Mouse (Mus musculus): Measurements from ENCODE around the gene Tsnax. TPM values are rescaled to one million over a fixed set of nuclear protein-coding genes. Genes with fewer than 3 reads are reported as not detected.

The Tsnax gene
- polyA plus RNA-seq (2015; fragmentation: Nextera tagmentation; extraction: Ambion mirVana): 77.3 and 91.1 TPM in 2 replicates

GRCm38 (mm10) chr8:125012695-125013627, at the start of gene Tsnax:
Tsnax (plus strand) TSS chr8:125012997.
- Histone ChIP-seq H3K4me1 (replicated peaks) (no peaks in the 10 kb centered on the region; the same call in none of the 2 replicates), H3K9ac (peak within 1 kb of the TSS; percentile 97), H3K9me3 (replicated peaks) (no peaks in the 10 kb centered on the region), H3K4me2 (peak within 1 kb of the TSS; percentile 92), H3K4me3 (peak within 1 kb of the TSS; percentile 96), H3K27me3 (no peaks in the 10 kb centered on the region), H3K36me3 (peaks cover 27% of the 10 kb centered on the region), H3K27ac (peak within 1 kb of the TSS; percentile 86)
- peak; percentile 95 for ATAC-seq (replicated peaks; ENCODE audit: insufficient number of reproducible peaks, insufficient read depth, low FRiP score, low read depth)
- 2% methylated on average over 79 of the region's 84 CpGs for WGBS

- no peak overlapping the region for H3K9ac ChIP-seq
- WGBS: 88% methylated on average over 5 of the region's 5 CpGs
- ATAC-seq (replicated peaks; ENCODE audit: insufficient number of reproducible peaks, insufficient read depth, low FRiP score, low read depth): no peak
- H3K27ac ChIP-seq: no peak overlapping the region
- H3K9me3 ChIP-seq (replicated peaks): no peaks in the 10 kb centered on the region
- H3K36me3 ChIP-seq: no peaks in the 10 kb centered on the region
- H3K4me1 ChIP-seq (replicated peaks): peaks cover 26% of the 10 kb centered on the region
- H3K27me3 ChIP-seq: no peaks in the 10 kb centered on the region
- no peak overlapping the region for H3K4me3 ChIP-seq
- no peak overlapping the region for H3K4me2 ChIP-seq
These were observed 49.6 kb upstream of the Tsnax start for GRCm38 (mm10) chr8:124963246-124963645.

DNA sequence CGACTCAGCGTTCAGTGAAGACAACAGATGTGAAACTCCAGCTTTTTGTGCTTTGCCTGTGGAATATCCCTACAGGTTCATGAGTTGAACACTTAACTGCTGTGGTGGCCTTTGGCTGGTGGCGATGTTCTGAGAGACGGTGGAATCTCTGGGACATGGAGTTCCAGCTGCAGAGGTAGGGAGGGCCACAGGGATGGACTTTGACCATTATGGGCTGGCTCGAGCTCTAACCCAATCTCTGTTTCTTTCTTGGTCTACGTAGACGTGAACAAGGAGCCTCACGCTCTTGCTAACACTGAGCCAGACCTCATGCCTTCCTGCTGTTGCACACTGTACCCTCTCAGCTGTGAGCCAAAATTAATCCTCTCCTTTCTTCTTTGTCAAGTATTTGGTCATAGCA, 47.8 kb upstream of the Tsnax start:
- Histone ChIP-seq H3K4me3 (no peak overlapping the region), H3K27ac (no peak overlapping the region), H3K9me3 (replicated peaks) (no peaks in the 10 kb centered on the region), H3K9ac (no peak overlapping the region), H3K36me3 (no peaks in the 10 kb centered on the region), H3K4me1 (replicated peaks) (peaks cover 11% of the 10 kb centered on the region), H3K27me3 (no peaks in the 10 kb centered on the region), H3K4me2 (no peak overlapping the region)
- no peak for ATAC-seq (replicated peaks; ENCODE audit: insufficient number of reproducible peaks, insufficient read depth, low FRiP score, low read depth)
- 90% methylated on average over 8 of the region's 8 CpGs for WGBS

DNA sequence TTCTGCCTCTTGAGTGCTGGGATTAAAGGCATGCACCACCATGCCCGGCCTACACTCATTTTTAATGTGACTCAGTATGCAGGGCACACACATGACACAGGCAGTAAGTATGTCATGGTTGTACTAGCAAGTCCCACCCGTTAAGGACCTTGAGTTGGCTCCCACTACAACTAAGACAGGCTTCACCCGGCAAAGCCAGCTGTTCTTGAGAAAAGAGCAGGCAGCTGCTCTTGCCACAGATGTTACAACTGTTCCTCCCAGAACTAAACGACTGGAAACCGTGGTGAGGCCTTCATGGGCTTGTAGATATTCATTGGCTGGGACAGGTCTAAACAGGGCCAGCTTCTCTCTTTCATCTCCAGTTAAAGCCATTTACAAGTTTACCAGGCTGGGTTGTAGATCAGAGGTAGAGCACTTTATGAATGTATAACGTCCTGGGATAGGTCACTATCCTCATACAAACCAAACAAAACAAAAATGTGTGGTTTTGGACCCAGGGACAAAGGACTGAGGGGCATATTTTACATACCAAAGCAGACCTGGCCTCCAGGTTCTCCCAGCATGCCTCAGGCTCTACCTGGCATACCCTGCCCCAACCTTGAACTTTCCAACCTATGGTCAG, 42.4 kb upstream of the Tsnax start:
- no peak overlapping the region for H3K27ac ChIP-seq
- no peak for ATAC-seq (replicated peaks; ENCODE audit: insufficient number of reproducible peaks, insufficient read depth, low FRiP score, low read depth)
- no peak overlapping the region for H3K4me3 ChIP-seq
- WGBS: 71% methylated on average over 6 of the region's 6 CpGs
- no peak overlapping the region for H3K9ac ChIP-seq
- H3K4me1 ChIP-seq (replicated peaks): no peaks in the 10 kb centered on the region
- no peaks in the 10 kb centered on the region for H3K9me3 ChIP-seq (replicated peaks)
- no peak overlapping the region for H3K4me2 ChIP-seq
- H3K27me3 ChIP-seq: no peaks in the 10 kb centered on the region
- H3K36me3 ChIP-seq: no peaks in the 10 kb centered on the region

GRCm38 (mm10) chr8:124973221-124973620, 39.6 kb upstream of the Tsnax start:
- Histone ChIP-seq H3K4me2 (no peak overlapping the region), H3K4me1 (replicated peaks) (no peaks in the 10 kb centered on the region), H3K27ac (no peak overlapping the region), H3K27me3 (no peaks in the 10 kb centered on the region), H3K4me3 (no peak overlapping the region), H3K9me3 (replicated peaks) (no peaks in the 10 kb centered on the region), H3K36me3 (no peaks in the 10 kb centered on the region), H3K9ac (no peak overlapping the region)
- 74% methylated on average over 8 of the region's 8 CpGs for WGBS
- no peak for ATAC-seq (replicated peaks; ENCODE audit: insufficient number of reproducible peaks, insufficient read depth, low FRiP score, low read depth)

DNA sequence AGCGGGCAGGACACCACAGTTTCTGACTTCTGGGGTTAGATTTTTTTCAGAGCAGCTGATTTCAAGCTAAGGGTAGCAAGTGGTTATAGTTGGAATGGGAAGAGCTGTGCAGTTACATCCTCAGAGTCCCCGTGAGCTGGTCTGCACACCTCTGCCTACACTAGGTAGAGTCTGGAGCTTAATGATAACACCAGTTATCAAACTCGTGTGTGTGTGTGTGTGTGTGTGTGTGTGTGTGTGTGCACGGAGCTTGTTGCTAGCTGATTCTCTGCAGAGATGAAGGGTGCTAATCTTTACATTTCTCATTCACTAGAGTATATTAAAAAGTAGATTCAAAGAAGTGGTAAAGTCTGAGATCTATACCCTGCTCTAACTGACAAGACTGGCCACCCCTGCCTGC, 38.5 kb upstream of the Tsnax start:
- Histone ChIP-seq H3K9me3 (replicated peaks) (no peaks in the 10 kb centered on the region), H3K27ac (no peak overlapping the region), H3K36me3 (no peaks in the 10 kb centered on the region), H3K27me3 (no peaks in the 10 kb centered on the region), H3K4me1 (replicated peaks) (no peaks in the 10 kb centered on the region), H3K4me3 (no peak overlapping the region), H3K9ac (no peak overlapping the region), H3K4me2 (no peak overlapping the region)
- ATAC-seq (replicated peaks; ENCODE audit: insufficient number of reproducible peaks, insufficient read depth, low FRiP score, low read depth): no peak
- WGBS: 52% methylated on average over 4 of the region's 4 CpGs

- no peaks in the 10 kb centered on the region for H3K27me3 ChIP-seq
- ATAC-seq (replicated peaks; ENCODE audit: insufficient number of reproducible peaks, insufficient read depth, low FRiP score, low read depth): no peak
- H3K36me3 ChIP-seq: no peaks in the 10 kb centered on the region
- H3K4me2 ChIP-seq: no peak overlapping the region
- 86% methylated on average over 6 of the region's 6 CpGs for WGBS
- H3K4me3 ChIP-seq: no peak overlapping the region
- no peaks in the 10 kb centered on the region for H3K9me3 ChIP-seq (replicated peaks)
- no peaks in the 10 kb centered on the region for H3K4me1 ChIP-seq (replicated peaks)
- no peak overlapping the region for H3K9ac ChIP-seq
- no peak overlapping the region for H3K27ac ChIP-seq
These were observed 36.6 kb upstream of the Tsnax start for GRCm38 (mm10) chr8:124976211-124976610.

DNA sequence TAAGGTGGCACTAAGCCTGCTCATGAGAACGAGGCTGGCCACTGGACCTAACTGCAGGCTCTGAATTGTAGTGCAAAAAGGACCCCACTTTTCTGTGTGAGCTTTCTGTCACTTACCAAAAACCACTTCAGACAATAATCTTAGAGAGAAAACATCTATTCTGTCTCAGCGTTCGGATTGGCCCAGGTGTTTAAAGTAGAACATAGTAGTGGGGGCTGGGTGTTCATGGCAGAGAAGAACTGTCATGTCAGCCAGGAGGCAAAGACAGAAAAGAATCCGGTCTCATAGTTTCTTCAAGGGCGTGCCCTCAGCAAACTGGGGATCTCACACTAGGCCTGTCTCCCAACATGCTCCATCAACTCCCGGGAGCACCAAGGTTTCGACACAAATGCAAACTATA, 34.8 kb upstream of the Tsnax start:
- Histone ChIP-seq H3K4me3 (no peak overlapping the region), H3K36me3 (no peaks in the 10 kb centered on the region), H3K9ac (no peak overlapping the region), H3K27ac (no peak overlapping the region), H3K27me3 (no peaks in the 10 kb centered on the region), H3K9me3 (replicated peaks) (no peaks in the 10 kb centered on the region), H3K4me1 (replicated peaks) (no peaks in the 10 kb centered on the region), H3K4me2 (no peak overlapping the region)
- WGBS: 75% methylated on average over 7 of the region's 7 CpGs
- no peak for ATAC-seq (replicated peaks; ENCODE audit: insufficient number of reproducible peaks, insufficient read depth, low FRiP score, low read depth)

- ATAC-seq (replicated peaks; ENCODE audit: insufficient number of reproducible peaks, insufficient read depth, low FRiP score, low read depth): no peak
- no peaks in the 10 kb centered on the region for H3K9me3 ChIP-seq (replicated peaks)
- no peak overlapping the region for H3K4me3 ChIP-seq
- H3K9ac ChIP-seq: no peak overlapping the region
- H3K4me1 ChIP-seq (replicated peaks): no peaks in the 10 kb centered on the region
- no peaks in the 10 kb centered on the region; the same call in 1 of the 2 replicates for H3K27me3 ChIP-seq
- 91% methylated on average over 3 of the region's 3 CpGs for WGBS
- H3K4me2 ChIP-seq: no peak overlapping the region
- H3K27ac ChIP-seq: no peak overlapping the region
- H3K36me3 ChIP-seq: no peaks in the 10 kb centered on the region
These were observed 32.8 kb upstream of the Tsnax start for GRCm38 (mm10) chr8:124980036-124980435.

GRCm38 (mm10) chr8:124980828-124981227, 32.0 kb upstream of the Tsnax start:
- no peak for ATAC-seq (replicated peaks; ENCODE audit: insufficient number of reproducible peaks, insufficient read depth, low FRiP score, low read depth)
- Histone ChIP-seq H3K4me3 (no peak overlapping the region), H3K27ac (no peak overlapping the region), H3K4me2 (no peak overlapping the region), H3K36me3 (no peaks in the 10 kb centered on the region), H3K9ac (no peak overlapping the region), H3K9me3 (replicated peaks) (no peaks in the 10 kb centered on the region), H3K4me1 (replicated peaks) (no peaks in the 10 kb centered on the region), H3K27me3 (no peaks in the 10 kb centered on the region; the same call in 1 of the 2 replicates)
- WGBS: 74% methylated on average over 8 of the region's 8 CpGs

DNA sequence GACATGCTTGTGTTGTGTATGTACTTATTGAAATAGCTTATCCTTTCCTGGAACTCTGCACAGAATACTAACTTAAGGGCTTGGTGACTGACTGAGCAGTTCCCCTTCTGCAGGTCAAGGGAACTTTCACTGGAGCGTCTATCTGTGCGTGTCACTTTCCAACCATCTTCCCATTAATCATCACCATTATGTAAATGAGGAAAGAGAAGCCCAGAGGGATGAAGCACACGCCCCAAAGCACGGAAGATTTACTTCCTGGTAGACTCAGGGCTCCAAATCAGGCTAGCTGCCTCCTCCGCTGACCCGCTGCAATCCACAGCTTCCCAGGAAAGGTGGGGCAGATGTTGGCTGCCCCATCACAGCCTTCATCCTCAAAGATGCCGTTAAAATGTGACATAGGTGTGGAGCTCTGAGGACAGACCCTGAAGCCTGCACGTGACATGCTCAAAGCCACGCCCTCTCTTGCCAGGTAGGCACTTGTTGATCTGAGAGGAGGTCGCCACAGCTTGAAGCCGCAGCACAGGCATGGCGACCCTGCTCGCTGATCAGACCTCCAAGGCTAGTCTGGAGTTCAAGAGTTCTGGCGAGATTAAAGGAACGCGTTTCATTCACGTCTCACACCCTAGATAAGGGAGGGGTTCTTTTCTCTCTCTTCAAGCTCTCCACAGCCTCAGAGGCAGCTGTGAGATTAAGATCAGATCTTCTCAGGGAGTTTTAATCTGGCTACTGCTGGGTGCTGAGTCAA, 21.7 kb upstream of the Tsnax start:
- ATAC-seq (replicated peaks; ENCODE audit: insufficient number of reproducible peaks, insufficient read depth, low FRiP score, low read depth): no peak
- 0 out of 2 replicates have a peak, but pooled peaks cover 12% of the 10 kb centered on the region for H3K4me1 ChIP-seq (replicated peaks)
- H3K4me3 ChIP-seq: peak overlapping the region; percentile 32
- H3K9me3 ChIP-seq (replicated peaks): no peaks in the 10 kb centered on the region
- 9% methylated on average over 17 of the region's 17 CpGs for WGBS
- H3K27me3 ChIP-seq: 0 out of 2 replicates have a peak, but pooled peaks cover 2% of the 10 kb centered on the region
- H3K36me3 ChIP-seq: no peaks in the 10 kb centered on the region
- H3K4me2 ChIP-seq: peak overlapping the region; percentile 65
- H3K27ac ChIP-seq: no peak overlapping the region
- H3K9ac ChIP-seq: peak overlapping the region; percentile 23; the same call in 1 of the 2 replicates
